Mouse (Mus musculus) stomach, postnatal 0 days (tissue): ENCODE results near the gene Mia3. TPM values are rescaled to one million over a fixed set of nuclear protein-coding genes. Genes with fewer than 3 reads are reported as not detected.
"Not testable (repeated sequence)": the region's sequence is repeated elsewhere in the genome, so short reads cannot be mapped to it uniquely, and the experiment has no call there.

Source experiments
- ATAC-seq: fragments of 200-750 bp; cut with Nextera tagmentation; 2 replicates; pipeline ENCODE4 v1.8.0; 2017; ENCODE audit not compliant: low FRiP score, low TSS enrichment
- DNase-seq: peaks from one replicate; pipeline ENCODE4 v3.0.0-alpha.2; 2016; ENCODE audit warnings: low spot score
- H3K27ac ChIP-seq: fragments of 300-500 bp; sonication (generic); replicated peaks from 2 replicates; pipeline ENCODE4 v1.5.1; 2014; ENCODE audit warnings: mild to moderate bottlenecking, control low read depth
- H3K27me3 ChIP-seq: fragments of 300-500 bp; sonication (generic); 2 replicates; pipeline ENCODE4 v1.6.1; 2014; ENCODE audit warnings: low read length; ENCODE audit not compliant: control insufficient read depth, insufficient read depth
- H3K36me3 ChIP-seq: fragments of 300-500 bp; sonication (generic); 2 replicates; pipeline ENCODE4 v1.6.1; 2014; ENCODE audit warnings: low read length, mixed read lengths; ENCODE audit not compliant: control insufficient read depth, insufficient read depth
- H3K4me1 ChIP-seq: fragments of 300-500 bp; sonication (generic); replicated peaks from 2 replicates; pipeline ENCODE4 v1.6.1; 2014; ENCODE audit warnings: antibody characterized with exemption; ENCODE audit not compliant: control insufficient read depth, insufficient read depth
- H3K4me2 ChIP-seq: fragments of 300-500 bp; sonication (generic); replicated peaks from 2 replicates; pipeline ENCODE4 v1.6.1; 2014; ENCODE audit warnings: low read depth, mild to moderate bottlenecking, control low read depth, moderate library complexity
- H3K4me3 ChIP-seq: fragments of 300-500 bp; sonication (generic); 2 replicates; pipeline ENCODE4 v1.5.1; 2014; ENCODE audit warnings: low read depth, low read length, control low read depth
- H3K9ac ChIP-seq: fragments of 300-500 bp; sonication (generic); 2 replicates; pipeline ENCODE4 v1.6.1; 2014; ENCODE audit warnings: mild to moderate bottlenecking, low read length, control low read depth, mixed read lengths
- H3K9me3 ChIP-seq: fragments of 300-500 bp; sonication (generic); 2 replicates; pipeline ENCODE4 v1.6.1; 2016; ENCODE audit warnings: low read length; ENCODE audit not compliant: control insufficient read depth
- CTCF ChIP-seq: IDR thresholded peaks from 2 replicates; pipeline ENCODE4 v1.5.1; 2016; ENCODE audit warnings: antibody characterized with exemption, low read depth, mild to moderate bottlenecking, moderate library complexity
- EP300 ChIP-seq: optimal IDR thresholded peaks from 2 replicates; pipeline ENCODE3; 2016; ENCODE audit warnings: antibody characterized with exemption
- WGBS: fragments of 180-500 bp; shearing (Covaris S2); extraction: QIAGEN DNeasy Blood & Tissue Kit; methylation state at CpG from one replicate; pipeline ENCODE4 v1.1.7; 2014; 5-methylcytosine and 5-hydroxymethylcytosine counted together
- polyA plus RNA-seq: library from polyadenylated mRNA; unstranded; fragments of >200 nt; fragmentation: Nextera tagmentation; extraction: Ambion mirVana; gene quantifications from 2 replicates; pipeline ENCODE4 v1.2.1, GENCODE M21; 2015

The Mia3 gene
- polyA plus RNA-seq, 1 experiment from 2014 or later: 56.9 TPM

- Histone ChIP-seq H3K4me2 (no peak overlapping the region), H3K27ac (no peak overlapping the region), H3K27me3 (peaks cover 3% of the 10 kb centered on the region; the same call in 1 of the 2 replicates), H3K4me1 (no peaks in the 10 kb centered on the region), H3K4me3 (no peak overlapping the region), H3K9ac (no peak overlapping the region), H3K36me3 (no peaks in the 10 kb centered on the region), H3K9me3 (no peaks in the 10 kb centered on the region)
- ATAC-seq: no peak
- 92% methylated on average over 2 of the region's 2 CpGs for WGBS
- no peak for DNase-seq
- TF ChIP-seq EP300: no peak
- no peak for TF ChIP-seq CTCF
These were observed 13.3 kb upstream of the Mia3 start for GRCm38 (mm10) chr1:183382621-183383020.

GRCm38 (mm10) chr1:183381816-183382215, 12.5 kb upstream of the Mia3 start:
- Histone ChIP-seq H3K4me2 (no peak overlapping the region), H3K4me3 (no peak overlapping the region), H3K36me3 (no peaks in the 10 kb centered on the region), H3K9me3 (no peaks in the 10 kb centered on the region), H3K27ac (no peak overlapping the region), H3K27me3 (peaks cover 3% of the 10 kb centered on the region; the same call in 1 of the 2 replicates), H3K9ac (no peak overlapping the region), H3K4me1 (no peaks in the 10 kb centered on the region)
- TF ChIP-seq EP300: no peak
- no peak for TF ChIP-seq CTCF
- DNase-seq (no peak), ATAC-seq (peak; percentile 48; the same call in 1 of the 2 replicates)
- 63% methylated on average over 5 of the region's 5 CpGs for WGBS

- H3K4me1 ChIP-seq, H3K4me3 ChIP-seq, H3K9me3 ChIP-seq, H3K9ac ChIP-seq, H3K4me2 ChIP-seq, H3K27me3 ChIP-seq, ATAC-seq, H3K27ac ChIP-seq, DNase-seq, H3K36me3 ChIP-seq: not testable (repeated sequence)
- WGBS: 86% methylated on average over 3 of the region's 3 CpGs
These were observed 10.0 kb upstream of the Mia3 start for GRCm38 (mm10) chr1:183379376-183379775.

GRCm38 (mm10) chr1:183378321-183378941, 9.1 kb upstream of the Mia3 start:
- no peak overlapping the region for H3K4me3 ChIP-seq
- 0 out of 2 replicates have a peak, but pooled peaks cover 3% of the 10 kb centered on the region for H3K9me3 ChIP-seq
- H3K4me1 ChIP-seq: no peaks in the 10 kb centered on the region
- H3K9ac ChIP-seq: no peak overlapping the region
- H3K27ac ChIP-seq: peak overlapping the region; percentile 78
- H3K4me2 ChIP-seq: no peak overlapping the region
- H3K27me3 ChIP-seq: no peaks in the 10 kb centered on the region
- 52% methylated on average over 10 of the region's 10 CpGs for WGBS
- ATAC-seq: peak; percentile 90
- TF ChIP-seq EP300 (no peak), CTCF (no peak)
- peak; percentile 60 for DNase-seq
- no peaks in the 10 kb centered on the region for H3K36me3 ChIP-seq

GRCm38 (mm10) chr1:183377045-183377444, 7.7 kb upstream of the Mia3 start:
- 74% methylated on average over 4 of the region's 4 CpGs for WGBS
- H3K4me3 ChIP-seq: no peak overlapping the region
- H3K27me3 ChIP-seq: no peaks in the 10 kb centered on the region
- no peak for DNase-seq
- H3K4me2 ChIP-seq: no peak overlapping the region
- H3K9me3 ChIP-seq: 0 out of 2 replicates have a peak, but pooled peaks cover 3% of the 10 kb centered on the region
- TF ChIP-seq CTCF (no peak), EP300 (no peak)
- no peak overlapping the region for H3K27ac ChIP-seq
- no peak for ATAC-seq
- no peak overlapping the region for H3K9ac ChIP-seq
- no peaks in the 10 kb centered on the region for H3K36me3 ChIP-seq
- H3K4me1 ChIP-seq: no peaks in the 10 kb centered on the region

GRCm38 (mm10) chr1:183374728-183375127, 5.4 kb upstream of the Mia3 start:
- 0 out of 2 replicates have a peak, but pooled peaks cover 3% of the 10 kb centered on the region for H3K9me3 ChIP-seq
- no peak for DNase-seq
- H3K4me2 ChIP-seq: no peak overlapping the region
- no peak overlapping the region for H3K4me3 ChIP-seq
- TF ChIP-seq CTCF (peak; percentile 25; the same call in 1 of the 2 replicates), EP300 (no peak)
- no peaks in the 10 kb centered on the region for H3K27me3 ChIP-seq
- 76% methylated on average over 5 of the region's 5 CpGs for WGBS
- no peak overlapping the region for H3K27ac ChIP-seq
- H3K36me3 ChIP-seq: no peaks in the 10 kb centered on the region
- peaks cover 3% of the 10 kb centered on the region; the same call in 1 of the 2 replicates for H3K4me1 ChIP-seq
- H3K9ac ChIP-seq: no peak overlapping the region
- ATAC-seq: no peak
